Mouse (Mus musculus) cerebellum, adult 11-12 months (tissue): ENCODE measurements at regions not wholly inside any gene's neighbourhood (a gene's known extent, or its start where the extent isn't known, plus 50 kb on each side); places are given as distances from the start of the nearest gene placed in this dataset.

Source experiments
- DNase-seq: peaks from one replicate; pipeline ENCODE4 v3.0.0; 2022

DNA sequence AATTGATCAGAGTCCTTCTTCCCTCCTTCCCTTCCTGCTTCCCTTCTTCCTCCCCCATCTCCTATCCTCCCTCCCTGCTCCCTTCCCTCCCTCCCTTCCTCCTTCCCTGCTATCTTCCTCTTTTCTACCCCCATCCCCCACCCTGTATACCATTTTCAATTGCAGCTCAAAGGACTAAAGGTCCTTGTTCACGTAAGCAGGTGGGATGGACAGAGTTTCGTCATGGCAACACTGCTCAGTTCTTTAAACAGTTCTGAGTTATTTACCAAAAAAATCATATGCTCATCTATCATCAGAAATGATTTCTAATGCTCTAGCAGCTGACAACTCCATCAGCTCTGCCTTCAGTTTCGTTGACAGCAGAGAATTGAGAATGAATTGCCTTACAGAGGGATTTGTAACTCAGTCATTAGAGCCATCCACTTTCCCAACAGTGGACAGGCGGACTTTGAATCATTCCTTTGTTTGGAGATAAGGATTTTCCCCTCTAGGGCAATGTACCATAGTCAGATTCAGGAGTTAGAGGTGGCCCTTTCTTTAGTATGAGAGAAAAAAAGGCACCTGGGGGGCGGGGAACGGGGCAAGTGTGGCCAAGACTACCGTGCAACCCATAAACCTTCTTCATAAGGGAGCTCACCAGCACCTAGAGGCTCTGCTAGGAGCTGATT is 113.7 kb upstream of the Lrig1 start:
- no peak for DNase-seq

DNA sequence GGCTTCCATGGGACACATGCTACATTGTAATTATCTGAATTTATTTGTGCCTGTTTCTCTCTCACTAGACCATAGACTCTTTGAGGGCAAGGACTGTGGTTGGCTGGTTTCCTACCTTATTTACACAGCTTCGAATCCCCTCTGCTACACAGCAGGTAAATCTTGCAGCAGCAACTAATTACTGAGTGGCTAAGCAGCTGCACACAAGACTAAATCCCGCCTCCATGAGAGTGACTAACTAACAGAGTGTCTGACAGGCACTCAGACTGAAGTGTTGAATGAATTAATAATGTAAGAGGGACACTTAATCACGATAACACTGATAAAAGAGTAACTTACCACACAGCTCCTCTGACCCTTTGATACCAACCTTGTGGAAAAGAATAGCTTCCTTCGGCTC is 111.9 kb upstream of the Lrig1 start:
- no peak for DNase-seq

DNA sequence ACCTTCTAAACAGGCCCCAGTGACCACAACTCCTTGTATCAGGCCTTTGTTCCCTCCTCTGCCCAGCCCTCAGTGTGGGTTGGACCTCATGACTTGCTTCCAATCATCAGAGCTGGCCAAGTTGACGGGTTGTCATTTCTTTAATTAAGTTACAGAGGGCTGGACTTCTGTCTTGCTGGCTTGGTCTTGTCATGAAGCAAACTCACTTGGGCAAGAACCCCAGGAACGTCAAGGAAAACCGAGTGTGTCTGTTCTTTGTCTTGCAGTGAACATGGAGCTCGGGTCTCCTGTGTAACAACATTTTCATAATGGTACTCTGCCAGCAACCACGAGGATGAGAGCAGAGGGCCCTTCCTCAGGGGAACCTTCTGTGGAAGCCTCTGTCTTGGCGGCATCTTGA is 107.3 kb upstream of the Lrig1 start:
- DNase-seq, result no peak

DNA sequence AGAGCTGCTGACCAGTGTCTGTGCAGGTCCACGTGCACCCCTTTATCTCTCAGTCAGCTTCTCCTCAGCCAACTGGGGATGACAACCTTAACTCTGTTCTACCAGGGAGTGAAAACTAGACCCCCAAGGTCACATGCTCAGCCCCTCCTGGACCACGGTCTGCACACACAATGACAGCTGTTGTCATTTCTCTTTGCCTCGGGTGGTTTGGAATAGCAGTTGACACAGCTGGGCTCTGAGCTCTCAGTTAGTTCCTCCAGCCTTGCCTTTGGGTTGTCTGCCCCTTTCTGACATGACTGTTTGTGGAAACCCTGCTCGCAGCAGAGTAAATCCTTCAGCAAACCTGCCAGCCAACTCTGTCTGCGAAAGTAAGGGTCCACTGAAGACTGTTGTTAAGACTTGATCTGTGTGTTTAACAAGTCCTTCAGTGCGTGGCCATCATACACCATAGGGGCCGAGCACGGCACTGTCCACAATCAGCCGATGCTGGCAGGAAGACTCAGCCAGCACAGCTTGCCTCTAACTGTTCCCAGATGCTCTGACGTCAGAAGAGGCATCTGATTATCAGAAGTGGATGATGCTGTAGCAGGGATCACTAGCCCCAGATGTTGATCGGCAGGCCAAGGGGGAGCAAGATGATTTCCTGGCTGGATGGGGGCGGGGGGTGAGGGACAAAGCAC is 106.7 kb upstream of the Lrig1 start:
- no peak for DNase-seq

DNA sequence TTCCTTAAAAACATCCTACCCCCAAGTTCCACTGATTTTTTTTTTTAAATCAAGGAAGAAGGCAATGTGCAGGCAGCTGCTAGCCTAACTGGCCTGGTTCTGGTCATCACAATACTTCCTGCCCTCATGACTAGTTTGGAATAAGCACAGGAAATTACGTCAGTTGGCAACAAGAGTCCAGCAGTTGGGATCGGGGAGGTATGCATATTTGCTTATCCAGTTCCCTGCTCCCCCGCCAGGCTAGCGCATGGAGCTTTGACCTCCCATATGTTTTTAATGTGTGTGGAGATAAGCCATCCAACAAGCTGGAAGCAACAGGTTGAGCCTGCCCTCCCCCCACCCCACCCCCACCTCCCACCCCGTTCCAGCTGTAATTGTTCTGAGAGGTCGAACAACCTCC is 105.7 kb upstream of the Lrig1 start:
- no peak for DNase-seq

DNA sequence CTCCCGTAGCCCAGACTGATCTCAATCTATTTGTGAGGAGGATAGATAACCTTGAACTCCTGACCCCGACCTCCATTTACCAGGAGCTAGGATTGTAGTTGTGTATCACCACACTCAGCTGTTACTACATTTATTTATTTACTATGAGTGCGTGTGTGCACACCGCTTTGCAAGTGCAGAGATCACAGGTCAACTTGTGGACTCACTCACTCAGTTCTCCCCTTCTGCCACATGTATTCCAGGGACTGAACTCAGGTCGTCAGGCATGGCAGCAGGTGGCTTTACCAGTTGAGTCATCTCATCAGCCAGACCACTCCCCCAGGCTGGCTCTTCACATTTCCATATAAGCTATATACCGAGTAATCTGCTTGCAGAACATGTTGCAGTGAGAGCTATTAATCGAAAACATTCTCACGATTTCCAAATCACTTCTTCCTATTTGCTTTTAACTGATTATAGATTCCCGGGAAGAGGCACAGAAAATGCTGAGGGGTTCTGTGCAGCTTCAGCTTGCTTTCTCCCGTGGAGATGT is 104.4 kb upstream of the Lrig1 start:
- DNase-seq, result no peak

DNA sequence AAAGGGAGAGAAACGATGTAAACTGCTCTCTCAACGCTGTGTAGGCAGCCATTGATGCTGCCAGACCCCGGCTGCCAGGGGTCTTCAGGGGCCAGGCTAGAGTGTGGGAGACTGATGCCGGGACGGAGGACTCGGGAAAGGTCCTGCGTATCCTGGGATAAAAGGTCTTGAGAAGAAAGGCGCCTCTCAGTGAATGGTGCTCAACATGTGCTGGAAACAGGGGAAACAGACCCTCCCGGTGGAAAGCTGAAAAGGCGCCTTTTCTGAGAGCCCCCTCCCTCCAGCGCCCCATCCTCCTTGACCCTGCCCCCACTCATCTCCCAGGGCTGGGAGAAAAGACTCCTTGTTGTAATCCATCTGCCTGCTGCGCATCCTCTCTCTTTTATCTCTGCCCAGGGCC is 101.1 kb upstream of the Lrig1 start:
- no peak for DNase-seq

DNA sequence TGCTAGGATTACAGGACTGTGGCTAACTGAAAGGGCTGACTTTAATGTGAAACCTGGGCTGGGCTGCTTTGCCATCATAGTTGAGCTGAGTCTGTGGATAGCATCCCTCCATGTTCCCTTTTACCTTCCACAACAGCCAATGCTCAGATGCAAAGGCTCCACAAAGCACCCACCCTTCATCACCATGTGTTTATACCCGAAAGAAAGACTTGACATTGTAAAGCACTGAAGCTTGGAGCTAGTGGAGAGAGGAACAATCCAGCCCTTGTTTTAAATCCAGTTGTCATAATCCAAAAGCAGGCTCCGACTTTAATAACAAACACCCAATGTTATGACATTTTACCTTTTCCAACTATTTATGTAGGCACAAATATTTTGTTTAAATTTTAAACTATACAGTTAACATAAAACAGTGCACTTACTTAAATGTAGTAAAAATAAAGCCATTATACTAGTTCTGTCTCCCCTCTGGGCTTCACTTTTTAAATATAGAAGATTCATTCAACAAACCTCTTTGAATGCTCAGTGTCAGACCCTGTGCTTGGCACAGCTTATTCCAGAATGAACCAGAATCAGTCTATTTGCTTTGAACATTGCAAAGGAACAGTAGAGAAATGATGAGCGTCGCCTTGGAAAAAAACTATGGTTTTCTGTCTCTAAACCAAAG is 98.7 kb upstream of the Lrig1 start:
- DNase-seq, result no peak

DNA sequence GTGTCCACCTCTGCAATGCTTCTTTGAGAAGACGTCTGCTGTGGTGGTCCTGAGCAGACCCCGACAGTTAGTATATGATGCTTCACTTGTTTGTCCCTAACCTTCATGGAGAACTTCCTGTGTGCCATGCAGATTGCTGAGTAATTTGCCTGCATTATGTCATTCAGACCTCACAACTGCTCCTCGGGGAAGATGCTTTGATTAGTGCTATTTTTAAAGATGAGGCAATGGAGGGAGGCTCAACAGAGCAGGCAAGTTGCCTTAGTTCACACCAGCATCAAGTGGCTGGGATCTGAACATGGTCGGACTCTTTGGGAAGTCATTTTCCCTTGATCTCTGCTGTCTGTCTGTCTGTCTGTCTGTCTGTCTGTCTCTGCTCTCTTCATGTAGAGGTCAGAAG is 95.5 kb upstream of the Lrig1 start:
- DNase-seq, result no peak

DNA sequence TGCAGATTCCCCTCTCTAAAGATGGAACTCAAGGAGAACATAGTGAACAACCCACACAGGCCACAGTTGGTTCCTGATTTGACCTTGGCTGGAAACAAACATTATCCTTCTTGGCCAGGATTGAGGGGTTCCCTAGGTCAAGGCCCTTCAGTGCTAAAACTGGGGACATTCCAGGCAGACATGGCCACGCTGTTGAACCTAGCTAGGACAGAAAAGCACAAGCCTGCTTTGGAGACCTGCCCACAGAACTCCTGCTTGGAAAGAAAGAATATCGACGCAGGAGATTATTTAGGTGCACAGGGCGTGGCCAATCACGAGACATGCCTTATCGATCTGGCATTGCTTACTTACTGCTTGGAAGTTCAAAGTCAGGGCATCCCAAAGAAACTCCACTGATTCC is 93.6 kb upstream of the Lrig1 start:
- DNase-seq, result no peak

DNA sequence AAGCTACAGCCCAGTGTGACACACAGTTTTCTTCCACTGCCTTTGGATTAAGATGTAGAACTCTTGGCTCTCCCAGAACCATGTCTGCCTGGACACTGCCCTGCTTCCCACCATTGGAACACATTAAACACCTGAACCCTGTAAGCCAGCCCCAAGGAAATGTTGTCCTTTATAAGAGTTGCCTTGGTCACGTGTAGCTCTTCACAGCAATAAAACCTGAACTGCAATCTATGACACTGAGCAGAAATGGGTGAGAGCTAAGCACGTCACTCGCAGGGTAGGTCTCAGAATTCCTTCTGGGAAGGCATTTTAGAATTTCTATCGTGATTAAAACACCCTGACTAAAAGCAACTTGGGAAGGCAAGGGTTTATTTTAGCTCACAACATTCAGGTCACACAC is 92.4 kb upstream of the Lrig1 start:
- no peak for DNase-seq

DNA sequence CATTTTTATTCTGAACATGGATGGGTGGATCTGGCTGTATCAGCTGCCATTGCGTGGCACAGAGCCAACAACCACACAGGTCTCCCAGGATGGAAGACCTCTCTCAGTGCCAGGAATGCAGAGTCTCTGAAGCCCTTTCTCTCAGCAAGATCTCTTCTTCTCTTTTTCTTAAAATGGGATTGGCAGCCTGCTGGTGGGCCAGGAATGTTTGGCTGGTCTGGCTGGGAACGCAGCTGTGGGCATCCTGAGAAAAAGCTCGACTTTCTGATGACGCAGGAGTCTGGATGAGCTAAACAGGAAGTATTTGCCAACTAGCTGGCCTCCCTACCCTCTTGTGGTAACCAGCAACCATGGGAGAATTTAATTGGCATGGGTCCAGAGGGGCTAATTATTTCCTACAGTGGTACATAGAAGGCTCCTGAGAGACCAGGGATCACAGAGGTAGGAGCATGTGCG is 89.4 kb upstream of the Lrig1 start:
- DNase-seq, result no peak

DNA sequence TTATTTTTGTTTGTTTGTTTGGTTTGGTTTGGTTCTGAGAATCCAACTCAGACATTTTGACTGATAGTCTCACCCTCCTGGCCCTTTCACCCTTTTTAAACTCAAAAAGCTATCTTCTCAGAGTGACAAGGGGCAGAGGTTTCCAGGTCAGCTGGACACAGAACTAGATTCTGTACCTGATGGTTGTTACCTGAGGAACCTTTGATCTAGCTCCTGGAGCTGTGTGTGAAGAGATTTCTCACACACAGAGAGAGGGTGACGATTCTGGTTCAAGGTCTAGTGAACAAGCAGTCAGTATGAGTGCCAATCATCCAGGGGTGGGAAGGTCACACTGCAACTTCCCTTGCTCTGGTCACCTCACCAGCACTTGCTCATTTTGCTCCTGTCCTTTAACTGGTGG is 83.5 kb upstream of the Lrig1 start:
- DNase-seq, result no peak

DNA sequence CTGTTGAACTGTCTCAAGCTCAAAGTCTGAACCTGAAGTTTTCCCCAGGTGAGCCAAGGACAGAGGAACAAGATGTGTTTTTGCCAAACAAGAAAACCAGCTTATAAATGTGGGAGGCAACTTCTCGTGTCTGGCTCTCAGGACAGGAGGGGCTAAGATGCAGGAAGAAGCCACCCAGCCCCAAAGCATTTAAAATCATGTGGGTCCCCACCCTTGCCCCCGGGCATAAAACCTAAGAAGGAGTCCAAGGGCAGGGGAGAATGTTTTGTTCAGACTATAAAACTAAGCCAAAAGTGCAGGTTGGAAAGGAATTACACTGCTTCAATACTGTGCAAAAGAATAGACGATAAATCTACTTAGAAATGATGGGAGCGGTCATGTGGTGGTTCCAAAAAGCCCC is 80.7 kb upstream of the Lrig1 start:
- no peak for DNase-seq

DNA sequence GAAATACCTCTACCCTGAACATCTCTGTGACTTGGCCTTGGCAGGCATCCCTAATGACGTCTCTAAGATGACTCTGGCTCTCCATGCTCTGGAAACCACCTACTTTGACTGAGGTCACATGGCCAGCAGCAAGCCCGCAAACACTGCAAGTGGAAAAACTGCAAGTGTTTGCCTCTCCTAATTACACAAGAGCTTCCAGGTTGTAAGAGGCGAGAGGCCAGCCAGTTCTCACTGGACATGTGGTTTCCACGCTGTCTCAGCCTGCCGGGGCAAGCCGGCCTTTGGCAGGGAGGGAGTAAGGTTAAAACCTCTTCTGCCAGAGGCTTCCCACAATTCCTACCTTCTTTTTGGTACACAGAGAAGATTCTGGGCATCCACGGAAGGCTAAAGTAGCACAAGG is 79.9 kb upstream of the Lrig1 start:
- no peak for DNase-seq

DNA sequence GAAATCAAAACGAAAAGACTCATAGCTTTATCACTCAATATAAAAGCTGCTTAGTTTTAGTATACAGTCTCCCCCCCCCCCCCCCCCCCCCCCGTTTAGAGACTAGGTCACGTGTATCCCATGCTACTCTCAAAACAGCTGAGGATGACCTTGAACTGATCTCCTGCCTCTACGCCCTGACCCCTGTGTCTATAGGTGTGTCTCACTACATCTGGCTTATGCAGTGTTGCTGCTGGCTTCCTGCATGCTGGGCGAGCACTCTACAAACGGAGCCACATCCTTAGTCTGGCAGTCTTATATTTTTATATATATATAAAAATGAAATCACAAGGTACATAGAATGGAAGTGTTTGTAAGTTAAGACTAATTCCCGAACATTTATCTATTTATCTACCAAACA is 79.3 kb upstream of the Lrig1 start:
- no peak for DNase-seq

DNA sequence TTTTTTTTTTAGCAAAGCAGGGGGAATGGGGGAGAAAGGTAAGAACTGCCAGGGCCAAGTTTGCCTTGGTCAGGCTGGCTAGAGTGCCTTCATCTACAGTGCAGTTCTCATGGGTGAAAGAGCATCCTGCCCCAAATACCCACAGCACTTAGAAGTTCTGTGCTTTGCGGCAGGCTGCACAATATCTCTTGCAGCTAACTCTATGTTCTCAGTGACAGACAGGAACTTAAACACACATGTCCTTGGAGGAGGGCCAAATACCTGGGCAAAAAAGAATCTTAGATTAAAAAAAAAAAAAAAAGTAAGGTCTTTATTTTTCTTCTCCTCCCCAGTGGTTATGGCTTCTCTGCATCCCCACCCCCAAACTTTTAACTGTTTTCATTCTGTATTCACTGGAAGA is 78.8 kb upstream of the Lrig1 start:
- DNase-seq, result no peak

DNA sequence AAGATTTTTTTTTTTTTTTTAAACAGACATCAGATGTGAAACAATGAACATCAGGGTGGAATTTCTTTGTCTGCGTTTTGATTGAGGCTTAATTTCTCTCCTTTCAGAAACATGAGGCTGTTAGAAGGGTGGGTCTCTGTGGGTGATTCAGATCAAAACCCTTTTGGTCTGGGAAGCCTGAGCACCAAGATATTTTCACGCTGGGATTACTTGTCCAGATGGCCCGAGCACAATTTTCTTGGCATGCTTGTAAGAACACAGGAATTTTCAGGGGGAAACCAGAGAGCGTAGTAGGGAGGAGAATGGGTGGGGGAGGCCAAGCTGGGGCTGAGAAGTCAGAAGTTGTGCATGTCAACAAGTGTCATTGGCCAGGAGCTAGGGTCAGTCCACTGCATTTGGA is 76.6 kb upstream of the Lrig1 start:
- DNase-seq, result no peak

DNA sequence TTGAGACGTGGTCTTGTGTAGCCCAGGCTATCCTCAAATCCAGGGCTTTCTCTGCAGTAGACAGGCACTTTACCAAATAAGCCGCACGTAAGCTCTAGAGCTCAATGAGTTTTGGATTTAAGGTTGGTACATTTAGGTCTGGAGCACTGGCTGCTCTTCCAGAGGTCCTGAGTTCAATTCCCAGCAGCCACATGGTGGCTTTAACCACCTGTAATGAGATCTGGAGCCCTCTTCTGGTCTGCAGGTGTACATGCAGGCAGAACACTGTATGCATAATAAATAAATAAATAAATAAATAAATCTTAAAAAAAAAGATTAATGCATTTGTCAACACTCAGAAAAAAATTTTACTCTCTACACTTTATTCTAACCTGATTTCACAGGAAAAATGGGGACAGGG is 74.9 kb upstream of the Lrig1 start:
- DNase-seq, result no peak

DNA sequence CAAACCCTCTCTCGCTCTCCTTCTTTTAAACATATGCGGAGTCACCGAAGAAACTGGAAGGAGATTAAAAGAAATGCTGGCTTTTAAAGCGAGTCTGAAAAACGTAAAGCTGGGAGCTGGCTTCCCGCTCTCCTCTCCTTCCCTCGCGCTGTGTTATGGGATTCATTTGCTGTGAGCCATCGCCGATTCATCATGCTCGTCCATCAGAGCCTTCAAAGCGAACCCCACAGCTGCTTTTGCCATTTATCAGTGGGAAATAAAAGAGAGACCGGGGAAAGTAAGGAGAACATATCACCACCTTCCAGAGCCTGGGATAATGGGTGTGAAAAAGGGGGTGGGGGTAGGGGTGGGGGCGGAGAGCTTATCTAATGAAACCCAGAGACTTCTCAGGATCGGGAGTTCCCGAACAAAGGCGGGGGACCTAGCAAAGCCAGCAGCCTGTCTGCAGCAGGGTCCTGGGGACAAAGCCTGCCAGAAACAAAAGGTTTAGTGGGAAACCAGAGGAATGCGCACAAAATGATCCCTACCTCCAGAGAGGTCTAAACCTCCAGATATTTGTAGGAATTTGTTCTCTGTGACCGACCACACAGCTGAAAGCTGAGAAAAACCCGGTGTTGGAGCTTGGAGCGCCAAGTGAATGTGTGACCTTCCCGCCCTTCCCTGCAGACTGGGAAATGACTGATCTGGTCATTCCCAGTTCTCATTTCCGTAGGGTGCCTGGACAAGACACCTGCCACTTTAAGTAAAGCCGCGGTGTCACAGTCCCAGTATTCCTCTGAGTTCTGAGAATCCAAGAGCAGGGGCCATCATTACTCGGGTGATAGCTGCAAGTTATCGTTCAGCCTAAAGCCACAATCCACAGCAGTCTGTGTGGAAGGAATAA is 73.9 kb upstream of the Lrig1 start:
- DNase-seq, result no peak

DNA sequence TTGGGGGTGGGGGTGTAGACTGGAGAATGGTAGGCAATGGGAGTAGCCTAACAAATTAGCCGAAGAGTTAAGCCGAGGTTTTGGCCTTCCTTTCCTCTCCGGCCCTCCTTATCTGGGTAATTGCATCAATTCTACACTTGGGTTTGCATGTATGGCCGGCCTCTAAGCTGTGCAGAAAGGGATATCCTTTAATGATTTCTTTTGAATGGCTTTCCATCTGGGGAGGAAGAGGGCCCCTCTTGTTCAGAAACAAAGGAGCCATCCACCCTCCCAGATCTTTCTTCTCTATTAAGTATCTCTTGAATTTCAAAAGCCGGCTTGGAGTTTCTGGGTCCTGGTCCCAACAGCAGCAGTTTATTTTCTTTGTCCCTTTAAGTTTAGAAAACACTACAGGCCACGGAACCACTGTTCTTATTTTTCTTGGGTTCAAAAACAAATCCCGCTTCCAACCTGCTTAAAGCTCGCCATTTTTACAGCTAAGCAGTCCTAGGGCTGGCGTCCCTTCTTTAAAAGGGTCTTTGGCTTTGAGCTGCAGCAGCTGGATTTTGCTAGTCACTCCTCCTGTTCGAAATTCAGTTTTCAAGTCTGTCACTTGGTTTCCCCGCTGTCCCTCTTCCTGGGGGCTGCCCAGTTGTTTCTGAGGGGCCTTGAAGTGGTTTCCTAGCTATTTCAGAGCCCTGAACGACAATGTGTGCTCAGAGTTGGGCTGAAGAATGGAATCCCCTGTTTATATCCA is 73.1 kb upstream of the Lrig1 start:
- DNase-seq, result no peak

DNA sequence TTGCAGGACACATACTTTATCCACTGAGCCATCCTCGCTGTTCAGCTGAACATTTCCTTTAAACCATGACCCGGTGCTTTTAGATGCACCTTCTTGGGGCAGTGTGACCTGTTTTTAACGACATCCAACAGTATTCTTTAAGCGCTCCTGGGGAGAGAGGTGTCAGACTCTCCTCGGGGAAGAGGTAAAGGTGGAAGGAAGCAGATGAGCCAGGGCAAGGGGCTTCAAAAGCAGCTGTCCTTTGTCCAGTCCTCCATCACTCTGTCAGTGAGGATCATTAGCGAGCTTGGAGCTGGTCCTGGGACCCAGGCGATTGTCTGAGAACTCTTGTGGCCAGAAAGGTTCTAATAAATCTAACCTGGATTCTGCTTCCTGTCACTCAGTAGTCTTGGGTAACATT is 72.4 kb upstream of the Lrig1 start:
- DNase-seq, result no peak

DNA sequence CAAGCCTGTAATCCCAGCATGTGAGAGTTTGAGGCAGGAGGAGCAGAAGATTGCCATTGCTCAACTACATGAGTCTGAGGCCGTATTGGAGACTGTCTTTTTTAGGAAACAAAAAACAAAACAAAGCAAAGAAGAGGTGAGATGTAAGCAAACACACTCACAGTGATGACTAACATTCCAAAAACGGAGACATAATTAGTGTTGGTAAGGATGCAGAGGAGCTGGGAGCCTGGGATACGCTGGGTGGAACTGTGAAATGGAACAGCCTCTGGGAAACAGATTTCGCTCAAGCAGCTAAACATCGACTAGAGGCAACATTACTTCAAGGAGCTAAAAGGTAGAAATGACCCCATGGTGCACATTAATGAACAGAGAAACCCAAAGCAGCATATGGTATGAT is 68.3 kb upstream of the Lrig1 start:
- DNase-seq, result no peak
